Mouse (Mus musculus) neural tube, embryonic 14.5 days (tissue): Measurements from ENCODE around the gene Arid1b. TPM values are rescaled to one million over a fixed set of nuclear protein-coding genes. Genes with fewer than 3 reads are reported as not detected.

Source experiments
- ATAC-seq: fragments of 200-750 bp; cut with Nextera tagmentation; 2 replicates; pipeline ENCODE4 v1.8.0; 2017; ENCODE audit warnings: low read depth, mild to moderate bottlenecking, moderate TSS enrichment, moderate library complexity
- H3K27ac ChIP-seq: fragments of 300-500 bp; sonication (generic); 2 replicates; pipeline ENCODE4 v1.5.1; 2014; ENCODE audit warnings: low read depth, mild to moderate bottlenecking, control low read depth, low read length, moderate library complexity, mixed read lengths
- H3K27me3 ChIP-seq: fragments of 300-500 bp; sonication (generic); 2 replicates; pipeline ENCODE4 v1.6.1; 2014; ENCODE audit warnings: low read length; ENCODE audit not compliant: control insufficient read depth, insufficient read depth
- H3K36me3 ChIP-seq: fragments of 300-500 bp; sonication (generic); 2 replicates; pipeline ENCODE4 v1.6.1; 2014; ENCODE audit warnings: low read length, mixed read lengths; ENCODE audit not compliant: control insufficient read depth, insufficient read depth
- H3K4me1 ChIP-seq: fragments of 300-500 bp; sonication (generic); 2 replicates; pipeline ENCODE4 v1.6.1; 2014; ENCODE audit warnings: low read length; ENCODE audit not compliant: control insufficient read depth, insufficient read depth
- H3K4me2 ChIP-seq: fragments of 300-500 bp; sonication (generic); 2 replicates; pipeline ENCODE4 v1.6.1; 2014; ENCODE audit warnings: mild to moderate bottlenecking, low read depth, low read length, control low read depth
- H3K4me3 ChIP-seq: fragments of 300-500 bp; sonication (generic); 2 replicates; pipeline ENCODE4 v1.5.1; 2014; ENCODE audit warnings: low read depth, low read length, control low read depth, mixed read lengths
- H3K9ac ChIP-seq: fragments of 300-500 bp; sonication (generic); replicated peaks from 2 replicates; pipeline ENCODE4 v1.6.1; 2014; ENCODE audit warnings: low read depth, mild to moderate bottlenecking, control low read depth, low read length, mixed read lengths
- H3K9me3 ChIP-seq: fragments of 300-500 bp; sonication (generic); 2 replicates; pipeline ENCODE4 v1.6.1; 2016; ENCODE audit warnings: low read length; ENCODE audit not compliant: control insufficient read depth
- WGBS: fragments of 180-500 bp; shearing (Covaris S2); extraction: QIAGEN DNeasy Blood & Tissue Kit; methylation state at CpG from one replicate; pipeline ENCODE4 v1.1.7; 2014; 5-methylcytosine and 5-hydroxymethylcytosine counted together
- polyA plus RNA-seq: library from polyadenylated mRNA; unstranded; fragments of >200 nt; fragmentation: Nextera tagmentation; extraction: Ambion mirVana; gene quantifications from 2 replicates; pipeline ENCODE4 v1.2.1, GENCODE M21; 2014

The Arid1b gene
- 20.1 and 22.2 TPM in 2 replicates for polyA plus RNA-seq

DNA sequence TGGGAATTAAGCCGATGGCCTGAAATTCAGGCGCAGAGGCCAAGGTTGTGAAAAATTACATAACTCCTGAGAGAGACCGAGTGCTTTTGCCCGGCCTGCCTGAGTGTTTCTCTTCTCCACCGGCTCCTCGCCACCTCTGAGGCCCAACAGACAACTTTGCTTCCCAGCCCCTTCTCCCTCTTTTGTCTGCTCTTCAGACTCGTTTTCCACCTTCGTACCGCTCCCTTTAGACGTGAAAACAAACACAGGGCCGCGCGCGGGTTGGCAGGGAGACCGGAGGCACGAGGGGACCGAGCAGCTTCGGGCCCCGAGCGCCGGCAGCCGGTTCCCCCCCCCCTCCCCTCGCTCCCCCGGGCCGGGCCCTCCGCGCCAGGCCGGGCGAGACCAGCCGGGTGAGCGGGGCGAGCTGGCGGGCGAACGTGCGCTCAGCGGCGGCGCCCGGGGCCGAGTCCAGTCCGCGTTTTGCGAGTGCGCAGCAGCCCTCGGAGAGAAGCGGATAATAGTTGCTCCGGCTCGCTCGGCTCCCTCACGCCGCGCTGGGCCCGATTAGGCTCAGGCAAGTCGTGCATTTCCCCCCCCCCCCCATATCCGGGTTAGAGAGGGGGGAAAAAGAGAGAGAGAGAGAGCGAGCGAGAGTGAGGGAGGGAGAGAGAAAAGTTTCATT lies at the start of gene Arid1b:
TSS of gene Arid1b (plus strand) at position 493 of the 664 bp plus-strand sequence.
- no peaks in the 10 kb centered on the region for H3K27me3 ChIP-seq
- H3K27ac ChIP-seq, result peak within 1 kb of the TSS; percentile 100
- ATAC-seq, result peak; percentile 76
- H3K9ac ChIP-seq, result peak within 1 kb of the TSS; percentile 100
- H3K36me3 ChIP-seq, result no peaks in the 10 kb centered on the region
- WGBS, result under 1% methylated on average over 55 of the region's 58 CpGs
- H3K4me3 ChIP-seq, result peak within 1 kb of the TSS; percentile 97
- peak within 1 kb of the TSS; percentile 80 for H3K4me2 ChIP-seq
- H3K4me1 ChIP-seq, result peaks cover 23% of the 10 kb centered on the region; the same call in 1 of the 2 replicates
- H3K9me3 ChIP-seq, result no peaks in the 10 kb centered on the region

DNA sequence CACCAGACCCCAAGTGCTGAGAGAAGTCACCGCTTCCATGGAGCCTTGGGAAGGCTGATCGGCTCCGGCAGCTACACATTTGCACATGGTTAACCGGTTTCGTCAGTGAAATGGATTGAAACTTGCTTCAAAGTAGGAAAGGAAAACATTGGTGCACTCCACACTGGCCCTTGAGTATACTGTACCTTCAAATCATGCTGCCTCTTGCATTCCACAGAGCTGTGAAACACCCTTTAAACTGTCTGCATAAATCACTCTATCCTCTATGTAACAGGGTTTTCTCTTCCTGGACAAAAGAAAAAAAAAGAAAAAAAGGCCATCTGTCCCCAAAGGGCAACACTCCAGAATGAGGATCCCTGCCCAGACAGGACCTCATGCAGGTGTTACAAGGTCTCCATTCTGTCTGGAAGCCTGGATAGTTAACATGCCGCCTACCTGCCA lies 48.8 kb upstream of the Arid1b start:
- Histone ChIP-seq H3K36me3 (no peaks in the 10 kb centered on the region), H3K4me3 (no peak overlapping the region), H3K27me3 (no peaks in the 10 kb centered on the region), H3K9ac (no peak overlapping the region), H3K4me1 (no peaks in the 10 kb centered on the region), H3K27ac (no peak overlapping the region), H3K4me2 (no peak overlapping the region), H3K9me3 (no peaks in the 10 kb centered on the region)
- WGBS, result 38% methylated on average over 6 of the region's 6 CpGs
- no peak for ATAC-seq

DNA sequence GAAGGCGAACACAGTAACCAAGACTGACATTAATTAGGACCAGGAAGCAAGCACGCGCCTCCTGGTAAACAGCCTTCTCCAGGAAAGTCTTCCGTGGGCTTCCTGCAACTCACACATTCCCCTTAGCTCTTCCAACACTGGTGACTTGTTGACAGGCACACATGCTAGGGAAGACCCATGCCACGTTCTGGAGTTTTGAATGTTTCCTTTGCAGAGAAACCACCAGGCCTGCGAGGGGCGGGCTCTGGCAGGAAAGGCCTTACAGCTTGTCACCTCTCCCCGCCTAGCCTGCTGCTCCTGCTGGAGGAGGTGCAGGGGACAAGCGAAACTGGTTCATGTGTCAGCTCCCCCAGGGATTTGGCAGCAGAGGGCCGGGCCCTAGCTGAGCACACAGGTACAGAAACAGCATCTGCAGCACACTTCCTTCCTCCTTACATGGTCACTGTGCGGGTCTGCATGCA lies 48.2 kb upstream of the Arid1b start:
- no peak overlapping the region for H3K9ac ChIP-seq
- H3K4me1 ChIP-seq, result no peaks in the 10 kb centered on the region
- H3K36me3 ChIP-seq, result no peaks in the 10 kb centered on the region
- H3K4me2 ChIP-seq, result no peak overlapping the region
- WGBS, result 24% methylated on average over 11 of the region's 11 CpGs
- H3K27me3 ChIP-seq, result no peaks in the 10 kb centered on the region
- no peak overlapping the region for H3K27ac ChIP-seq
- H3K4me3 ChIP-seq, result no peak overlapping the region
- H3K9me3 ChIP-seq, result no peaks in the 10 kb centered on the region
- no peak; the same call in 1 of the 2 replicates for ATAC-seq

DNA sequence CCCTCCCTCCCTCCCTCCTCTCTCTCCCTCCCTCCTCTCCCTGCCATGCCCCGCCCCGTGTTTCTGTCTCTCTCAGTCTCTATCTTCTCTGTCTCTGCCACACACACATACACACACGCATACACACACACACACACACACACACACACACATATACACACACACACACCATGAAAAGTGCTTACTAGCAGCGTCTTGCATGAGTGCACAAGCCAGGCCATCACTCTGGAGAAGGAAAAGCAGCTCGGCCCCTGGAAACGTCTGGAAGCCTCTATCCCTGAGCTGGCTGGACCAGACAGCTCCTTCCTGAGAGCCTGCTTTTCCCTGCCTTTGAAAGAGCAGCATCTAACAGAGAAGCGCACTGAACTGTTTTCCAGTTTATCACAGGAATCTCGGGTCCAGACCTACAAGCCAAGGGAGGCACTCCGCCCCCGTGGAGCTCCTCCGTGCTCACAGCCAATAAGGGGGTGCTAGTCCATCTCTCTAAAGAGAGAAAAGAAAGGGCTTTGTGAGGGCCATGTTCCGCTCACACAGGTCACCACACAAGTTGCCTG lies 47.6 kb upstream of the Arid1b start:
- Histone ChIP-seq H3K27me3 (no peaks in the 10 kb centered on the region), H3K4me1 (no peaks in the 10 kb centered on the region), H3K4me2 (no peak overlapping the region), H3K36me3 (no peaks in the 10 kb centered on the region), H3K4me3 (no peak overlapping the region), H3K9ac (no peak overlapping the region), H3K27ac (no peak overlapping the region), H3K9me3 (no peaks in the 10 kb centered on the region)
- 23% methylated on average over 12 of the region's 12 CpGs for WGBS
- no peak for ATAC-seq

DNA sequence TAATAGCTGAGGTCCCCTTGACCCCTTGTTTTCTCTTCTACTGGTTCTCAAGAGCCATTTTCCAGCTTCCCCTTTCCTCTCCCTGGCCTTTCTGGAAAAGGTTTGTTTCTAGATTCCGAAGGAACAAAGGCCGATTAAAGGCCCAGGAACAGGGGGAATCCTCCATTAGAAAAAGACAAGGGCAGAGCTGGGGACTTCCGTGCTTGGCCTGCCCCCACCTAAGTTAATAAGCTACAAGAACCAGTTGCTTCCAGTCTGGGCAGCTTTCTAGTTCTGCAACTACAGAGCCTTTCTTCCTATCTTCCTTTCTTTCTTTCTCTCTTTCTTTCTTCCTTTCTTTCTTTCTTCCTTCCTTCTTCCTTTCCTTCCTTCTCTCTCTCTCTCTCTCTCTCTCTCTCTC lies 47.1 kb upstream of the Arid1b start:
- Histone ChIP-seq H3K27ac (no peak overlapping the region), H3K9ac (no peak overlapping the region), H3K4me2 (no peak overlapping the region), H3K4me3 (no peak overlapping the region), H3K4me1 (no peaks in the 10 kb centered on the region), H3K36me3 (no peaks in the 10 kb centered on the region), H3K9me3 (no peaks in the 10 kb centered on the region), H3K27me3 (no peaks in the 10 kb centered on the region)
- no peak for ATAC-seq
- 36% methylated on average over 3 of the region's 3 CpGs for WGBS

DNA sequence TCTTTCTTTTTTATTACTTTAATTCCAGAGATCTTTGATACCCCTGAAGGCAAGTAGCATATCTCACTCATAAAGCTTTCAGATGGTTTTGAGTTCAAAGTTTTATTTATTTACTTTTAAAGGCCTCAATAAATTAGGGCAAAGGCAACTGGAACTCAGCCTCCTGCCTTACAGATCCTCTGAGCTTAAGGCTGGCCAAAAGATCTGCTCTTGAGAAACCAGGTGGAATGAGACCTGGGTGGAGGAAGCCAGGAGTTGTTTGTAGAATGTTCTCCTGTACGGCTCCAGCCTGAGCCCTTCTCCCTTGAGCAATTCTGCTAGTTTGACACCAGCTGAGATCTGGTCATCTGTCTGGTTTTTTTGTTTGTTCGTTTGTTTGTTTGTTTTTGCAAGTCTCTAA lies 46.7 kb upstream of the Arid1b start:
- Histone ChIP-seq H3K9ac (no peak overlapping the region), H3K4me1 (no peaks in the 10 kb centered on the region), H3K36me3 (no peaks in the 10 kb centered on the region), H3K4me2 (no peak overlapping the region), H3K27me3 (no peaks in the 10 kb centered on the region), H3K27ac (no peak overlapping the region), H3K4me3 (no peak overlapping the region), H3K9me3 (no peaks in the 10 kb centered on the region)
- 63% methylated on average over 2 of the region's 2 CpGs for WGBS
- ATAC-seq, result no peak

DNA sequence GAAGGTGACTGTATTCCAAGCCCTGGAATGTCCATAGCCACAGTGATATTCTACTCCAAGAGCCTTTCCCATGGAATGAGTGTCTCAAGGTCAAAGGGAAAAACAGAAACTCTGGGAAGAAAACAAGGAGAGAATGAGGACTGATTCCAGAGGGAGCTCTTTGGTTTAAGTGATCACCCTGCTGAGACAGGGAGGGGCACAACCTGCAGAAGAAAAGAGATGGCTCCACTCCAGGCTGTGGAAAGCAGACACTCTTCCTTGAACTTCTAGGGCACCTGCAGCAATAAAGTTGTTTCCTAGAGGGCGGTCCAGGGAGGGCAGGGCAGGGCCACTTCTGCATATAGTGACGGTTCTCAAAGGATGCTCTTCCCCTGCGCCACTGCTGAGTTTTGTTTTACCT lies 45.6 kb upstream of the Arid1b start:
- ATAC-seq, result no peak
- H3K4me2 ChIP-seq, result no peak overlapping the region
- no peak overlapping the region for H3K9ac ChIP-seq
- no peak overlapping the region for H3K4me3 ChIP-seq
- H3K27me3 ChIP-seq, result no peaks in the 10 kb centered on the region
- H3K4me1 ChIP-seq, result no peaks in the 10 kb centered on the region
- WGBS, result 27% methylated on average over 3 of the region's 3 CpGs
- no peaks in the 10 kb centered on the region for H3K36me3 ChIP-seq
- no peak overlapping the region for H3K27ac ChIP-seq
- H3K9me3 ChIP-seq, result no peaks in the 10 kb centered on the region

DNA sequence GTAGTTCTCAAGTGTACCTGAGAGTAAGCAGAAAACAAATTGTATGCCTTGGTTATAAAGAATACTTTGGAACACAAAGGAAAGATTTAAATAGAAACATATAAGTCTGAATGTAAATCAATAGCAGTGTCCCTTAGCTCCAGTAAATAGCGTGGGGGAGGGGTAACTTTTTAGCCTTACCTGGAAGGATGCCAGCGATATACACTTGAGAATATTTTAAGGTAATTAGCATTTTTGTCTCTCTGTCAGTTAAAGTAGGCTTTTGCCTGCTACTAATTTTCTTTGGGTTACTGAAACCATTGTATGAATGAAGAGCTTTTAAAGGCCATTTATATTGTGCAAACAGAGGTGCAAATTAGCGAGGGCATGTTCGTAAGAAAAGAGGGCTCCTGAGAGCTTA lies 39.7 kb upstream of the Arid1b start:
- ATAC-seq, result no peak
- Histone ChIP-seq H3K4me3 (no peak overlapping the region), H3K27ac (peak overlapping the region; percentile 22; the same call in 1 of the 2 replicates), H3K4me2 (no peak overlapping the region), H3K4me1 (peaks cover 9% of the 10 kb centered on the region; the same call in 1 of the 2 replicates), H3K9me3 (no peaks in the 10 kb centered on the region), H3K27me3 (no peaks in the 10 kb centered on the region), H3K9ac (no peak overlapping the region), H3K36me3 (no peaks in the 10 kb centered on the region)
- 42% methylated on average over 4 of the region's 4 CpGs for WGBS

DNA sequence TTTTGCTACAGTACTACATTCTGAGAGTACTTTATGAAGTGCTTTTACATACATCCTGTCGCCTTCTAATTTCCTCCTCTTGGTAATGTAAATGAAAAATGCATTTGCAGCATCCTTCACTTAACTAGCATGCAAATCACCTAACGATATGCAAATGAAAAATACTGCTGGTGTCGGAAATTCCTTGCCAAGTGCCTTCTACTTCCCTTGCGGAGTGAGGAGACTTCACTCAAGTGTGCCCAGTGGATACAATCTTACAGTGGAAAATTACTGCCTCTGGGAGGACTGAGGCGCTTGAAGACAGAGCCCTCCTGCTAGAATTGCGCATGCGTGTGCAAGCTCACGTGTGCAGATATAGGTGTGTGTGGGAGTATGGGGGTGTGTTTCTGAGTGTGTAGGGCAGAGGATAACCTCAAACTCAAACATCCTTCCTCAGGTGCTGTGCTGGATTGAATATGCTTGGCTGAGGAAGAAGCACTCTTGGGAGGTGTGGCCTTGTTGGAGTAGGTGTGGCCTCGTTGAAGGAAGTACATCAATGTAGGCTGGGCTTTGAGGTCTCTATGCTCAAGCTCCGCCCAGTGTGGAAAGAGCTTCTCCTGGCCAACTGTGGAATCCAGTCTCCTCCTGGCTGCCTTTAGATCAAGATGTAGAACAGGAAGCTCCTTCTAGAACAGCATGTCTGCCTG lies 29.8 kb upstream of the Arid1b start:
- H3K4me2 ChIP-seq, result no peak overlapping the region
- H3K9me3 ChIP-seq, result no peaks in the 10 kb centered on the region
- H3K36me3 ChIP-seq, result no peaks in the 10 kb centered on the region
- H3K4me3 ChIP-seq, result no peak overlapping the region
- no peak overlapping the region for H3K9ac ChIP-seq
- H3K4me1 ChIP-seq, result no peaks in the 10 kb centered on the region
- no peak for ATAC-seq
- 79% methylated on average over 10 of the region's 10 CpGs for WGBS
- no peak overlapping the region for H3K27ac ChIP-seq
- no peaks in the 10 kb centered on the region for H3K27me3 ChIP-seq
